Mouse (Mus musculus) midbrain, postnatal 0 days (tissue): ENCODE results near the gene Hoxd9. TPM values are rescaled to one million over a fixed set of nuclear protein-coding genes. Genes with fewer than 3 reads are reported as not detected.

Experiments used
- ATAC-seq: fragments of 200-750 bp; cut with Nextera tagmentation; 2 replicates; pipeline ENCODE4 v1.8.0; 2017; ENCODE audit warnings: moderate number of reproducible peaks, mild to moderate bottlenecking, moderate TSS enrichment, moderate library complexity; ENCODE audit not compliant: low FRiP score
- DNase-seq: peaks from one replicate; pipeline ENCODE4 v3.0.0-alpha.2; 2015; ENCODE audit warnings: low spot score
- H3K27ac ChIP-seq: fragments of 300-500 bp; sonication (generic); 2 replicates; pipeline ENCODE4 v1.5.1; 2014; ENCODE audit warnings: low read depth, mild to moderate bottlenecking, low read length, mixed read lengths
- H3K27me3 ChIP-seq: fragments of 300-500 bp; sonication (generic); 2 replicates; pipeline ENCODE4 v1.6.1; 2014; ENCODE audit warnings: low read length, control low read depth, mixed read lengths; ENCODE audit not compliant: insufficient read depth
- H3K36me3 ChIP-seq: fragments of 300-500 bp; sonication (generic); 2 replicates; pipeline ENCODE4 v1.6.1; 2014; ENCODE audit warnings: low read length, control low read depth, mixed read lengths; ENCODE audit not compliant: insufficient read depth
- H3K4me1 ChIP-seq: fragments of 300-500 bp; sonication (generic); 2 replicates; pipeline ENCODE4 v1.6.1; 2014; ENCODE audit warnings: mild to moderate bottlenecking, control low read depth, antibody characterized with exemption, low read length, mixed read lengths; ENCODE audit not compliant: insufficient read depth
- H3K4me2 ChIP-seq: fragments of 300-500 bp; sonication (generic); 2 replicates; pipeline ENCODE4 v1.6.1; 2014; ENCODE audit warnings: low read depth, mild to moderate bottlenecking, low read length, mixed read lengths; ENCODE audit not compliant: poor library complexity, severe bottlenecking
- H3K4me3 ChIP-seq: fragments of 300-500 bp; sonication (generic); 2 replicates; pipeline ENCODE4 v1.5.1; 2014; ENCODE audit warnings: low read depth, mild to moderate bottlenecking, low read length, moderate library complexity
- H3K9ac ChIP-seq: fragments of 300-500 bp; sonication (generic); replicated peaks from 2 replicates; pipeline ENCODE4 v1.6.1; 2014; ENCODE audit warnings: mild to moderate bottlenecking, low read length, moderate library complexity, mixed read lengths; ENCODE audit not compliant: poor library complexity, severe bottlenecking
- H3K9me3 ChIP-seq: fragments of 300-500 bp; sonication (generic); 2 replicates; pipeline ENCODE4 v1.6.1; 2016; ENCODE audit warnings: low read length, control low read depth
- CTCF ChIP-seq: IDR thresholded peaks from 2 replicates; pipeline ENCODE4 v1.5.1; 2016; ENCODE audit warnings: antibody characterized with exemption, mild to moderate bottlenecking
- WGBS: fragments of 180-500 bp; shearing (Covaris S2); extraction: QIAGEN DNeasy Blood & Tissue Kit; methylation state at CpG from one replicate; pipeline ENCODE4 v1.1.7; 2014; 5-methylcytosine and 5-hydroxymethylcytosine counted together
- polyA plus RNA-seq: library from polyadenylated mRNA; unstranded; fragments of >200 nt; fragmentation: Nextera tagmentation; extraction: Ambion mirVana; gene quantifications from 2 replicates; pipeline ENCODE4 v1.2.1, GENCODE M21; 2015
- total RNA-seq: library from RNA; depleted of rRNA; stranded (reverse); fragments of >200 nt; gene quantifications from 2 replicates; pipeline ENCODE4 v1.2.3, GENCODE M21; 2014

The Hoxd9 gene
- total and polyA plus RNA-seq, 2 experiments from 2014 or later, result not detected

DNA sequence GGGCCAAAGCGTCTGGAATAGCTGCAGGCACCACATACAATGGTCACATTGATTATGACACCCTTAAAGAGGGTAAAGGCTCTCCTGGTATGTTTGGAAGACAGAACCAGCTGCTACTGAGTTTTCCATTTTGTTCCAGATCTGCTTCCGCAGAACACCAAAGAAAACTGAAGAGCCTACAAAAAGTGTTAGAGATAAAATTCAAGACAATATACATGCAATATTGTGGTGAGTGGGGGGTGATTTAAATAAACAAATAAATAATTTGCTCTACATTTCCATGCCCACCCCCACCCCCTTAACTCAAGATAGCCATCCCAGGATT lies 41.9 kb downstream of the Hoxd9 start:
- Histone ChIP-seq H3K27ac (no peak overlapping the region), H3K9me3 (no peaks in the 10 kb centered on the region), H3K4me3 (no peak overlapping the region), H3K36me3 (no peaks in the 10 kb centered on the region), H3K9ac (no peak overlapping the region), H3K27me3 (peaks cover 95% of the 10 kb centered on the region), H3K4me1 (no peaks in the 10 kb centered on the region), H3K4me2 (no peak overlapping the region)
- ATAC-seq (no peak), DNase-seq (no peak)
- 7% methylated on average over 2 of the region's 2 CpGs for WGBS
- TF ChIP-seq CTCF, result no peak

DNA sequence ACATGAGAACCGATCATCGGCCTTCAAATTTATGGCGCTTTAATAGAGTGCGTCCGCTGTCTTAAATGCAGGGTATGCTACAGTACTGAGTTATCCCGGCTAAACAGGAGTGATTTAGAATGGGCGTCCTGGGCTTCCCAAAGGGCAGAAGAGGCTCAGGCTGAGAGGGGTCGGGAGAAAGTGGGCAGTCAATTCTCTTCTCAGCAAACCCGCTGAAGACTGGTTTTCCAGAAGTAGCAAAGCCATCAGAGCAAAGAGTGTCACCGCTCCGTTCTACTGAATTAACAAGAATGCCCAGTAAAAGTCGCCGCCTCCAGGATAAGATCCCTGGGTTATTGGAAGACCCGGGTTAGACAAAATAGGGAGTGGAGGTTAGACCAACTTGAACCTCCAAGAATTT lies 42.3 kb downstream of the Hoxd9 start:
- peaks cover 95% of the 10 kb centered on the region for H3K27me3 ChIP-seq
- no peak overlapping the region for H3K4me2 ChIP-seq
- no peak overlapping the region for H3K27ac ChIP-seq
- H3K9me3 ChIP-seq, result no peaks in the 10 kb centered on the region
- 1% methylated on average over 14 of the region's 14 CpGs for WGBS
- no peak for TF ChIP-seq CTCF
- ATAC-seq (no peak), DNase-seq (no peak)
- no peak overlapping the region for H3K4me3 ChIP-seq
- H3K9ac ChIP-seq, result no peak overlapping the region
- no peaks in the 10 kb centered on the region for H3K36me3 ChIP-seq
- H3K4me1 ChIP-seq, result no peaks in the 10 kb centered on the region

- Histone ChIP-seq H3K9ac (no peak overlapping the region), H3K27me3 (peaks cover 95% of the 10 kb centered on the region), H3K9me3 (no peaks in the 10 kb centered on the region), H3K4me3 (no peak overlapping the region), H3K27ac (no peak overlapping the region), H3K36me3 (no peaks in the 10 kb centered on the region), H3K4me1 (no peaks in the 10 kb centered on the region), H3K4me2 (no peak overlapping the region)
- WGBS, result 2% methylated on average over 43 of the region's 43 CpGs
- DNase-seq, result no peak
- TF ChIP-seq CTCF, result no peak
- no peak for ATAC-seq
These were observed 43.0 kb downstream of the Hoxd9 start for GRCm38 (mm10) chr2:74740311-74741091.

GRCm38 (mm10) chr2:74741252-74741978 lies 43.9 kb downstream of the Hoxd9 start:
- no peak overlapping the region for H3K9ac ChIP-seq
- H3K4me1 ChIP-seq, result no peaks in the 10 kb centered on the region
- no peaks in the 10 kb centered on the region for H3K9me3 ChIP-seq
- H3K27me3 ChIP-seq, result peaks cover 95% of the 10 kb centered on the region
- TF ChIP-seq CTCF, result no peak
- no peak for DNase-seq
- H3K36me3 ChIP-seq, result no peaks in the 10 kb centered on the region
- no peak overlapping the region for H3K27ac ChIP-seq
- H3K4me3 ChIP-seq, result no peak overlapping the region
- no peak for ATAC-seq
- WGBS, result 39% methylated on average over 2 of the region's 3 CpGs
- H3K4me2 ChIP-seq, result no peak overlapping the region

GRCm38 (mm10) chr2:74741979-74742277 lies 44.4 kb downstream of the Hoxd9 start:
- Histone ChIP-seq H3K4me1 (no peaks in the 10 kb centered on the region), H3K36me3 (no peaks in the 10 kb centered on the region), H3K4me2 (no peak overlapping the region), H3K9ac (no peak overlapping the region), H3K27me3 (peaks cover 94% of the 10 kb centered on the region), H3K4me3 (no peak overlapping the region), H3K9me3 (no peaks in the 10 kb centered on the region), H3K27ac (no peak overlapping the region)
- no peak for DNase-seq
- no peak for ATAC-seq
- no peak for TF ChIP-seq CTCF

- Histone ChIP-seq H3K9me3 (no peaks in the 10 kb centered on the region), H3K4me1 (no peaks in the 10 kb centered on the region), H3K27ac (no peak overlapping the region), H3K4me3 (no peak overlapping the region), H3K36me3 (no peaks in the 10 kb centered on the region), H3K27me3 (peaks cover 91% of the 10 kb centered on the region), H3K9ac (no peak overlapping the region), H3K4me2 (no peak overlapping the region)
- DNase-seq, result no peak
- TF ChIP-seq CTCF, result no peak
- WGBS, result 7% methylated on average over 6 of the region's 6 CpGs
- ATAC-seq, result no peak
These were observed 48.2 kb downstream of the Hoxd9 start for GRCm38 (mm10) chr2:74745540-74746297.
